Mouse (Mus musculus) liver, adult 10 weeks (tissue): Measurements from ENCODE around the gene F930015N05Rik. TPM values are rescaled to one million over a fixed set of nuclear protein-coding genes. Genes with fewer than 3 reads are reported as not detected.

ENCODE experiments used
- polyA plus RNA-seq: library from polyadenylated mRNA; stranded (reverse); fragments of 350-450 nt; fragmentation: Illumina TruSeq; extraction: RNeasy Lipid Tissue Mini Kit (QIAGEN cat#74804); gene quantifications from one replicate; pipeline ENCODE4 v1.2.3, GENCODE M21; 2014; ENCODE audit warnings: low read depth, low replicate concordance

The F930015N05Rik gene
- not detected for polyA plus RNA-seq

GRCm38 (mm10) chr11:64436412-64436727 is at the start of gene F930015N05Rik:
Gene F930015N05Rik, minus strand, starts transcription at chr11:64436653.

GRCm38 (mm10) chr11:64434611-64435545 is 1.6 kb downstream of the F930015N05Rik start, which contains the start of gene Hs3st3a1:
Gene Hs3st3a1, plus strand, starts transcription at chr11:64435332.

Other genes starting within 250 kb of the F930015N05Rik start
- 0.95 TPM for gene Hs3st3a1, start 1.3 kb downstream of the F930015N05Rik start, polyA plus RNA-seq